Mouse (Mus musculus) right cerebral cortex, postnatal 4 days (tissue): ENCODE measurements at regions not wholly inside any gene's neighbourhood (a gene's known extent, or its start where the extent isn't known, plus 50 kb on each side); places are given as distances from the start of the nearest gene placed in this dataset.
A peak's percentile ranks its signal among the peaks of the same experiment; 100 is the strongest.

Experiments
- DNase-seq: peaks from one replicate; pipeline ENCODE4 v3.0.0-alpha.2; 2022

GRCm38 (mm10) chr1:35935099-35935651, 133.0 kb upstream of the Hs6st1 start:
- DNase-seq, result peak; percentile 10

DNA sequence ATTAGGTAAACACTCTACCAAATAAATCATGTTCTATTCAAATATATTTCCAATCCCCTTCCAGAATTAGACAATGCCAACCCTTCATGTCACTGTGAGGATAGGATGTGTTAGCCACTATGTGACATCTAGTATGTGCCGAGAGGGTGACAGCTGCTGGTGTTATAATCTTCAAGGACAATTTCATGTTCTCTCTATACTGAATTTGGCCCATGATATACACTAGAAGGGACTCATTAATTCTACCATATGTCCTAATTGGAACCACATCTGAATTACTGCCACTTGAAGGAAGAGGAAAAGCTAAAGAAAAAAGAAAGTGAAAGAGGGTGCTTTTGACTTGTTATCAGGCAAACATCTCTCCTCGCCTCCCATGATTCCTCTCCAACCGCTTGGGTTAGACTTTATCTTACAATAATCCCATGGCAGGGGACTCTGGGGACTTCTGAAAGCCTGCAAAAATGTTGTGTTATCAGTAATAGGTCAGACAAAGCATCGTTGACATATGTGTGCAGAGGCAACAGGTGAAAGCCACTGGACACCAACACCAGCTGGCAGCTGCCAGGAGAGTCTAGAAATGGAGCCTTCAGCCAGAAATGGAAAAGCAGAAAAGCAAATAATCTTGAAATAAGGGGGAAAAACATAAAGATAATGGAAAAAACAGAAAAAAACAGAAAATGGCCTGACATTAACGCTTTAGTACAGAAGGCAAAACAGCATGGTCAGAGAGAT, 131.7 kb upstream of the Hs6st1 start:
- no peak for DNase-seq

DNA sequence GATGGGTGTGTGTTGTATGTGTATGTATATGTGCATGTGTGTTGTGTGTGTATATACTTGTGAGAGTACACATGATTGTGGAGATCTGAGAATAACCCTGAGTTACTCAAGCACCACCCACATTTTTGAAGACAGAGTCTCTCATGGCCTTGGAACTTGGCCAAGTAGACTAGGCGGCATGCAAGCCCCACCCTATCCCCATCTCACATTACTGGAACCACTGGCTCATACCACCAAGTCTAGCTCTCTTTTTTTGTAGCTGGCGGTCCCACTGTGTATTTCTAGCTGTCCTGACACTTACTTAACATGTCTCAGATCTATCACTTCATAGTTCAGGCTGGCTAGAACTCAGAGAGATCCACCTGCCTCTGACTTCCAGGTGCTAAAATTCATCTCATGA, 128.0 kb upstream of the Hs6st1 start:
- no peak for DNase-seq

DNA sequence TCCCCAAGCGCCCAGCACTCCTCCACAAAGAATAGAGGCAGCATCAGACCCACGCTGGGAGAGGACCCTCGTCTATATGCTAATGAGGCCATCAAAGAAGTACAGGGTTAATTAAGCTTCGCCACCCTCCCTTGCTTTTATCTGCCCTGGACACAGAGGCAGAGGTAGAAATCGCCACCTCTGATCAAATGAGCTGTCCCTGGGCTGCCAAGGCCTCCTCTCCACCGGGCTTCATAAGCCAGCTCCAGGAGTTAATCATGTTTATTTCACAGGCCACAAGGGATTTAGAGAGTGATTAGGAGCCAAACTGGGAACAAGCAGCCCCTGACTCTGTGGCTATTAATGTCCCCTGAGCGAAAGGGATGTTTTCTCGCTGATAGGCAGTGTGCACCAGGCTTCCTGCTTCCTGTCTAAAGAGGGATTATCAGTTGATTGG, 126.5 kb upstream of the Hs6st1 start:
- no peak for DNase-seq

- no peak for DNase-seq
These were observed 126.0 kb upstream of the Hs6st1 start for GRCm38 (mm10) chr1:35942222-35942621.

- DNase-seq, result no peak
These were observed 124.4 kb upstream of the Hs6st1 start for GRCm38 (mm10) chr1:35943800-35944199.

GRCm38 (mm10) chr1:35944376-35944775, 123.8 kb upstream of the Hs6st1 start:
- no peak for DNase-seq

- no peak for DNase-seq
These were observed 123.4 kb upstream of the Hs6st1 start for GRCm38 (mm10) chr1:35944849-35945248.

DNA sequence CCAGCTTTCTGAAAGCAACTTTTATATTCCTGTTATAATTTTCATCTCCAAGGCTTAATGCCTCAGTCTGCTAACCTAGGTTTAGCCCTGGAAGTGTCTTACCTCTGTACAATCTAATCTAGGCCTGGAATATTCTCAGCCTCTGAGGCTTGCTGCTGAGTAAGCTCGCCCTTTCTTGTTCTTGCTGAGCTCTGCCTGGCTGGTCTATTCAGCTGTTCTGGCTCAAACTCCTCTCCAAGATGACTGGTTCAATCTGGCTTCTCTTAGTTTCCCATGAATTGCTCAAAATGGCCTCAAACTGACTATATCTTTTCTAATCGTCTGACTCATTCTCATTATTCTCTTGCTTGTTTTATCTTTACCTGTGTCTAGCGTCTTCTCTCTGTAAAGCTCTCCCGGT, 122.6 kb upstream of the Hs6st1 start:
- no peak for DNase-seq

DNA sequence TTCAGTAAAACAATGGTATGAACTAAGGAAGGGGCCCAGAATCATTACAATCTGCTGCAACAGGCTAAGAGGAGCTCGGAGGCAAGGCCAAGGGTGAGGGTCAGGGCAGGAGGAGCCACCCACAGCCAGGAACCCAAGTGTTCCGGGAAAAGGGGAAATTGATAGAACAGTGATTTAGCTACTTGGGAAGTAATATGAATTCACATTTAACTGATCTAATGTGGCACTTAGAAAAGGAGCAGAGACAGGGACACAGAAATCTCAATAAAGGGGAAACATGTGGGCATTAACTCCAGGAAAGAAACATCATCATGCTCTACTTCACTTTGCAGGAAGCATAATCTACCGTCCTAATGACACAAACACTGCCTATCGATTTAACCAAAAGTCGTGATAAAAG, 120.1 kb upstream of the Hs6st1 start:
- DNase-seq, result no peak

DNA sequence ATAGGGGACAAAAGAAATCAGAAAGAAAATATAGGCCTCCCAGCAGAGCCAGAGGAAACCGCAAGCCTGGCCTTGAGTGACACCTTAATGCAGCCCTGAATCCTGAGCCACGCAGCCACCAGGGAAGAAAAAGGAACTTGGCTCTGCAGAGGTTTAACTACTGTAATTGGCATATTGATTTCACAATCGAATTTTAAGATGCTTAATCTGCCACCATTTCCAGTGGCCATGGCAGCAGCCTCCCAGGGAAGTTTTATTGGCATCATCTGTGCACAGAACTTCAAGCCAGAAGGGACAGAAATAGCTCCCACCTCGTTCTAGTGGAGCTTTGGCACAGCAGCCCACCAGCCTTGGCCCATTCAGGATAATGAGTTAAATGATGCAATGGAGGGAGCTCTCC, 117.1 kb upstream of the Hs6st1 start:
- DNase-seq, result no peak

- DNase-seq, result no peak
These were observed 114.5 kb upstream of the Hs6st1 start for GRCm38 (mm10) chr1:35953721-35954120.

GRCm38 (mm10) chr1:35957425-35958372, 110.5 kb upstream of the Hs6st1 start:
- DNase-seq, result no peak

GRCm38 (mm10) chr1:35959729-35960128, 108.5 kb upstream of the Hs6st1 start:
- no peak for DNase-seq

GRCm38 (mm10) chr1:35960844-35961243, 107.4 kb upstream of the Hs6st1 start:
- DNase-seq, result no peak

GRCm38 (mm10) chr1:35961923-35962322, 106.3 kb upstream of the Hs6st1 start:
- no peak for DNase-seq

DNA sequence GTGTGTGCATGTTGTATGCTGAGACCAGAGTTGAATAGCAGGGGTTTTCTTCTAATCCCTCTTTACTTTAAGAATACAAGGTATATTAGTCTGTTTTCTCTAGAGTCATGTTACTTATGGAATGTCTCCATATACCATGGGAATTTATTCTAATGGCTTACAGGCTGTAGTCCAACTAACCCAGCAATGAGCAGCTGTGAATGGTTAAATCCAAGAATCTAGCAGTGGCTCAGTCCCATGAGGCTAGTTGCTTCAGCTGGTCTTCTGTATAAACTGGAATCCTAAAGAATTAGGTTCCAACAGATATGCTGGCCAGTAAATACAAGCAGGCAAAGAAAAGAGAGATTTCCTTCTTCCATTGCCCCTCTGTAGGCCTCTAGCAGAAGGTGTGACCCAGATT, 99.7 kb upstream of the Hs6st1 start:
- DNase-seq, result no peak

- no peak for DNase-seq
These were observed 96.6 kb upstream of the Hs6st1 start for GRCm38 (mm10) chr1:35971435-35972189.

DNA sequence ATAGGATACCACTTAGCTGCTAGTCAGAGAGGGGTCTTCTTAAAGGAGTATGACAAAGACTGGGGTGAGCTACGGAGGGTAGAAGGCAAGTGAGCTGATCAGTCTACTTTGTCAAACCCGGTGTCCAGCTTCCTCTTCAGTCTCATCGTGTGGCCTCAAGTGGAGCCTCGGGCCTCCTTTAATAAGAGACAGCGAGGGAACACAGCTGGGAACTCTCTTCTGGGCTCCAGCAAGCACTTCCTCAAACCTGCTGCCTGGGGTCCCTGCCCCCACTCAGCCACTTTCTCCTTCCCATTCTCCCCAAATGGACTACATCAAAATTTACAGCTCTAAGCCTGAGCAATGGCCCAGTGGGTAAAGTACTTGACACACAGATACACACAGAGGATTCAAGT, 96.0 kb upstream of the Hs6st1 start:
- no peak for DNase-seq

GRCm38 (mm10) chr1:35973386-35973785, 94.8 kb upstream of the Hs6st1 start:
- no peak for DNase-seq

DNA sequence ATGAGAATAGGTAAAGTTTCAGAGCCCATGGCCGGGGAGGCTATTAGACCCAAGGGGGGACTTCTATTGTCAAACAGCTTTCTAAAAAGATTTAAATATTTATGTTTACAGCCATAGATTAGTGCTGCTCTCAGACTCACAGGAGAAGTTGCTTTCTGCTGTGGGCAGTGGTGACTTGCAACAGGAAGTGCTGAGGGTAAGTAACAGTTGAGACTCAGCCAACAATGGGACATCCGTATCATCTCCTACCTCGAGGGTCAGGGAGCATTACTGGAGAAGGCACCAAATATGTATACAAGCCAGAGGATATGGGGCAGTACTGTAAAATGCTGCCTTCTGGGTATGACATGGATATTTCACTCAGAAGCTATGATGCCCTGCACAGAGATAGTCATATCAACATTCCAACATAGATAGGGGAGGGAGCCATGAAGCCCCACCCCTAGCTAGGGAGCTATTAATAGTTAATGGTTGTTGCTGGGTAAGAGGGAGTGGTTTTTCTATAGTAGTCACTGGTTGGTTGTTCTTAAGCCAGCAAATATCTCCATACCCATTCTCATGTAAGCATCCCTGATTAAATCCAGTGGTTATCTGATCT, 92.5 kb upstream of the Hs6st1 start:
- DNase-seq, result no peak

DNA sequence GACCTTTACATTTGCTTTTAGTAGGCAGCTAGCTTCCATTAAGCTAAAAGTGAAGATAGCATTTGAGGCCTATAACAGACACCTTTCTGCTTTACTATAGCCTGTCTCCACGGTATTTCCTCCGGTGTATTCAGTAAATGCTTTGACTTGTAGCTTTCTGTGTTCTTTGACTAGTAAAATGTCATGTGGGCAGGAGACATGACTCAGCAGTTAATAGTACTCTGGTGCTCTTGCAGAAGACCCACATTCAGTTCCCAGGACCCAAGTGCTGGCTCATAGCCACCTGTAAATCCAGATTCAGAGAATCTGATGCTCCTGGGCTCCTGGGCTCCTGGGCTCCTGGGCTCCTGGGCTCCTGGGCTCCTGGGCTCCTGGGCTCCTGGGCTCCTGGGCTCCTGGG, 91.7 kb upstream of the Hs6st1 start:
- no peak for DNase-seq

DNA sequence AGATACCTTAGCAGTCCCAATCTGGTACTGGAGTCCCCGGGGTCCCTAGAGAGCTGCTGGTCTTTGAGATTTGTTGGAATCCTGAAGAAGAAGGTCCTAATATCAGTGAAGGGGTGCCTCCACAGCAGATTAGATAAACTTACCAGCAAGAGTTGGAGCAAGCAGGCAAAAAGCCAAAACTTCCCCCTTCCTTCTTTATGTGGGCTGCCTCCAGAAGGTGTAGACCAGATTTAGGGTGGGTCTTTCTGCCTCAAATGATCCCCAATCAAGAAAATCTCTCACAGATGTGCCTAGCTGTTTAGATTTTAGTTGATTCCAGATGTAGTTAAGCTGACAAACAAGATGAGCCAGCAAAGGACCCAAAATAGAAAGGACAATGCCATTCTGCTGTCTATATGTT, 90.1 kb upstream of the Hs6st1 start:
- DNase-seq, result no peak
